Mouse (Mus musculus): ENCODE measurements at regions not wholly inside any gene's neighbourhood (a gene's known extent, or its start where the extent isn't known, plus 50 kb on each side); places are given as distances from the start of the nearest gene placed in this dataset.

DNA sequence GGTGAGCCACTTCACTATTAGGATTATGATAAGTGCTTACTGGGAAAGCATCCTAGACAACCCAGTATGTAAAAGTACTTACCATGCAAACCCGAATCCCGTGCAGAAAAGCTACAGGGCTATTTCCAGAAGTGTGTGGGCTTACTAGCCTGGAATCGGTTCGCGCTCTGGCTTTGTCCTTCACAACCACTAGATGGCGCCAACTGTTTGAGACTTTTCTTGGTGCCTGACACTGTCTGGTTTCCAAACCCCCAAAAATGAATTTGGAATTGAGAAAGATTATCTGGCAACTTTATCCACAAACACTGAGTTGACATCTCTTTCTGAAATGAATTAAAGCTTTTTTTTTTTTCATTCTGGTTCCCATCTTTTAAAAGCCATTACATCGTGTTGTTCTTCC is 218.2 kb downstream of the Pax3 start:
- in situ Hi-C loops (cut with MboI; ENCODE audit: low pct_ligation_motif_present, low pct_unique_long_range_greater_than_20kb, low sequenced_read_pairs), result loop anchor here (25.0 kb wide), 1 partner anchor 434 kb away; no protein-coding TSS in a partner anchor
- Histone ChIP-seq H3K36me3 (replicated peaks in 1 of 2; ENCODE audit: control insufficient read depth in 1 of 2, insufficient read depth in 1 of 2, low read length in 1 of 2) (no peaks in the 10 kb centered on the region), H3K9ac (ENCODE audit: insufficient read depth, low read depth) (no peak overlapping the region), H3K9me3 (replicated peaks; ENCODE audit: low read length) (no peaks in the 10 kb centered on the region), H3K27ac (ENCODE audit: insufficient read depth, low read depth) (no peak overlapping the region), H3K4me1 (ENCODE audit: control insufficient read depth in 1 of 2, insufficient read depth in 2 of 2) (no peaks in the 10 kb centered on the region), H3K4me3 (replicated peaks in 1 of 3; ENCODE audit: low read depth in 2 of 3, low read length in 2 of 3, poor library complexity in 1 of 3) (no peak overlapping the region), H3K27me3 (replicated peaks) (no peaks in the 10 kb centered on the region), H3K4me2 (ENCODE audit: insufficient read depth, low read depth, poor library complexity, severe bottlenecking) (peak overlapping the region; percentile 61), H3K79me2 (replicated peaks; ENCODE audit: control insufficient read depth, extremely low read depth, insufficient read depth, poor library complexity, severe bottlenecking) (no peaks in the 10 kb centered on the region)
- DNase-seq (ENCODE audit: extremely low read depth), result peak; percentile 73
- dilution Hi-C loops (cut with MboI; ENCODE audit: extremely low pct_ligation_motif_present, extremely low pct_unique_long_range_greater_than_20kb, low sequenced_read_pairs), result no loop called here
- no peak for TF ChIP-seq UBTF (IDR thresholded peaks at IDR 0.05; ENCODE audit: low read depth, low read length)
- peak; percentile 68 to 84 for TF ChIP-seq CTCF (conservative IDR thresholded peaks at IDR 0.05 in 1 of 2, IDR thresholded peaks at IDR 0.05 in 1 of 2; ENCODE audit: low read depth in 2 of 2, low read length in 2 of 2)
- TF ChIP-seq KAT2A (IDR thresholded peaks at IDR 0.05; ENCODE audit: insufficient replicate concordance, low read length), result no peak
- TF ChIP-seq ZNF384 (IDR thresholded peaks at IDR 0.05; ENCODE audit: low read depth, low read length), result 0 out of 2 replicates have a peak, but pooled peaks have one; percentile 3
- no peak for TF ChIP-seq IRF4 (IDR thresholded peaks at IDR 0.05; ENCODE audit: low read depth, low read length)
- no peak for TF ChIP-seq ELF1 (IDR thresholded peaks at IDR 0.05; ENCODE audit: low read depth, low read length)
- no peak for TF ChIP-seq SIN3A (IDR thresholded peaks at IDR 0.05; ENCODE audit: low read length)
- no peak for TF ChIP-seq MAZ (IDR thresholded peaks at IDR 0.05; ENCODE audit: low read depth, low read length)
- peak; percentile 88 for TF ChIP-seq RAD21 (IDR thresholded peaks at IDR 0.05; ENCODE audit: low read depth, low read length)
- TF ChIP-seq USF1 (IDR thresholded peaks at IDR 0.05; ENCODE audit: low read depth, low read length), result no peak
- TF ChIP-seq ZC3H11A (IDR thresholded peaks at IDR 0.05; ENCODE audit: low read depth, low read length), result peak; percentile 67
- no peak for TF ChIP-seq POLR2AphosphoS2 (IDR thresholded peaks at IDR 0.05; ENCODE audit: low read depth, low read length)
- no peak for TF ChIP-seq EP300 (IDR thresholded peaks at IDR 0.05; ENCODE audit: low read length)
- TF ChIP-seq BHLHE40 (IDR thresholded peaks at IDR 0.05; ENCODE audit: low read depth, low read length), result no peak
- no peak for TF ChIP-seq MYC (IDR thresholded peaks at IDR 0.05; ENCODE audit: low read depth, low read length)
- TF ChIP-seq CHD1 (IDR thresholded peaks at IDR 0.05; ENCODE audit: low read depth, low read length), result no peak
- TF ChIP-seq E2F4 (IDR thresholded peaks at IDR 0.05; ENCODE audit: insufficient replicate concordance, low read depth, low read length), result no peak
- TF ChIP-seq MAFK (IDR thresholded peaks at IDR 0.05; ENCODE audit: insufficient replicate concordance, low read length), result no peak
- TF ChIP-seq NELFE (IDR thresholded peaks at IDR 0.05; ENCODE audit: low read depth, low read length), result 0 out of 2 replicates have a peak, but pooled peaks have one; percentile 22
- 0 out of 2 replicates have a peak, but pooled peaks have one; percentile 16 for TF ChIP-seq JUND (conservative IDR thresholded peaks at IDR 0.05; ENCODE audit: low read depth, low read length)
- TF ChIP-seq SMC3 (IDR thresholded peaks at IDR 0.05; ENCODE audit: low read depth, low read length), result peak; percentile 85

DNA sequence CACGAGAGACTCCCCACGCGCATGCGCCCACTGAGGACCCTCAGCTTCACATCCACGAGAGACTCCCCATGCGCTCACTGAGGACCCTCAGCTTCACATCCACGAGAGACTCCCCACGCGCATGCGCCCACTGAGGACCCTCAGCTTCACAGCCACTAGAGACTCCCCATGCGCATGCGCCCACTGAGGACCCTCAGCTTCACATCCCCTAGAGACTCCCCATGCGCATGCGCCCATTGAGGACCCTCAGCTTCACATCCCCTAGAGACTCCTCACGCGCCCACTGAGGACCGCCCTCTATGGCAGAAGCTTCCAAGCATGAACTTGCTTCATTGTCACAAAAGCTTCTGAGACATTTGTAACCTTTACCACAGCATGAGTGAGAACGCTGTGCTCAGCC is 221.0 kb downstream of the Pax3 start:
- Histone ChIP-seq H3K4me3 (replicated peaks in 1 of 3; ENCODE audit: low read depth in 2 of 3, low read length in 2 of 3, poor library complexity in 1 of 3) (no peak overlapping the region), H3K4me1 (ENCODE audit: control insufficient read depth in 1 of 2, insufficient read depth in 2 of 2) (no peaks in the 10 kb centered on the region), H3K9me3 (replicated peaks; ENCODE audit: low read length) (no peaks in the 10 kb centered on the region), H3K36me3 (replicated peaks in 1 of 2; ENCODE audit: control insufficient read depth in 1 of 2, insufficient read depth in 1 of 2, low read length in 1 of 2) (no peaks in the 10 kb centered on the region), H3K27ac (ENCODE audit: insufficient read depth, low read depth) (no peak overlapping the region), H3K4me2 (ENCODE audit: insufficient read depth, low read depth, poor library complexity, severe bottlenecking) (no peak overlapping the region), H3K9ac (ENCODE audit: insufficient read depth, low read depth) (no peak overlapping the region), H3K27me3 (replicated peaks) (no peaks in the 10 kb centered on the region), H3K79me2 (replicated peaks; ENCODE audit: control insufficient read depth, extremely low read depth, insufficient read depth, poor library complexity, severe bottlenecking) (no peaks in the 10 kb centered on the region)
- TF ChIP-seq MAX (IDR thresholded peaks at IDR 0.05; ENCODE audit: low read length), result no peak
- TF ChIP-seq MEF2A (IDR thresholded peaks at IDR 0.05; ENCODE audit: borderline replicate concordance, low read depth, low read length), result no peak
- no peak for TF ChIP-seq JUND (conservative IDR thresholded peaks at IDR 0.05; ENCODE audit: low read depth, low read length)
- no peak for TF ChIP-seq RCOR1 (conservative IDR thresholded peaks at IDR 0.05; ENCODE audit: low read depth, low read length)
- TF ChIP-seq USF1 (IDR thresholded peaks at IDR 0.05; ENCODE audit: low read depth, low read length), result no peak
- no peak for TF ChIP-seq MAZ (IDR thresholded peaks at IDR 0.05; ENCODE audit: low read depth, low read length)
- TF ChIP-seq ZNF384 (IDR thresholded peaks at IDR 0.05; ENCODE audit: low read depth, low read length), result no peak
- no peak for TF ChIP-seq IRF4 (IDR thresholded peaks at IDR 0.05; ENCODE audit: low read depth, low read length)
- no peak for TF ChIP-seq POLR2AphosphoS2 (IDR thresholded peaks at IDR 0.05; ENCODE audit: low read depth, low read length)
- no peak for TF ChIP-seq SMC3 (IDR thresholded peaks at IDR 0.05; ENCODE audit: low read depth, low read length)
- TF ChIP-seq UBTF (IDR thresholded peaks at IDR 0.05; ENCODE audit: low read depth, low read length), result no peak
- TF ChIP-seq SIN3A (IDR thresholded peaks at IDR 0.05; ENCODE audit: low read length), result no peak
- TF ChIP-seq USF2 (conservative IDR thresholded peaks at IDR 0.05; ENCODE audit: low read depth, low read length), result no peak
- TF ChIP-seq GABPA (IDR thresholded peaks at IDR 0.05; ENCODE audit: insufficient replicate concordance, low read depth, low read length), result no peak
- TF ChIP-seq POLR2A (IDR thresholded peaks at IDR 0.05; ENCODE audit: low read depth, low read length), result no peak
- no peak for TF ChIP-seq TBP (conservative IDR thresholded peaks at IDR 0.05; ENCODE audit: low read depth, low read length)
- TF ChIP-seq RAD21 (IDR thresholded peaks at IDR 0.05; ENCODE audit: low read depth, low read length), result no peak
- TF ChIP-seq MAFK (IDR thresholded peaks at IDR 0.05; ENCODE audit: insufficient replicate concordance, low read length), result no peak
- no peak for DNase-seq (ENCODE audit: extremely low read depth)
- dilution Hi-C loops (cut with MboI; ENCODE audit: extremely low pct_ligation_motif_present, extremely low pct_unique_long_range_greater_than_20kb, low sequenced_read_pairs), result no loop called here
- in situ Hi-C loops (cut with MboI; ENCODE audit: low pct_ligation_motif_present, low pct_unique_long_range_greater_than_20kb, low sequenced_read_pairs), result loop anchor here (25.0 kb wide), 1 partner anchor 436 kb away; no protein-coding TSS in a partner anchor
